Mouse (Mus musculus): ENCODE measurements around the gene Gm26992. TPM values are rescaled to one million over a fixed set of nuclear protein-coding genes. Genes with fewer than 3 reads are reported as not detected.

Gm26992 gene
- polyA plus RNA-seq, 1 experiment from 2014 or later, result not detected

DNA sequence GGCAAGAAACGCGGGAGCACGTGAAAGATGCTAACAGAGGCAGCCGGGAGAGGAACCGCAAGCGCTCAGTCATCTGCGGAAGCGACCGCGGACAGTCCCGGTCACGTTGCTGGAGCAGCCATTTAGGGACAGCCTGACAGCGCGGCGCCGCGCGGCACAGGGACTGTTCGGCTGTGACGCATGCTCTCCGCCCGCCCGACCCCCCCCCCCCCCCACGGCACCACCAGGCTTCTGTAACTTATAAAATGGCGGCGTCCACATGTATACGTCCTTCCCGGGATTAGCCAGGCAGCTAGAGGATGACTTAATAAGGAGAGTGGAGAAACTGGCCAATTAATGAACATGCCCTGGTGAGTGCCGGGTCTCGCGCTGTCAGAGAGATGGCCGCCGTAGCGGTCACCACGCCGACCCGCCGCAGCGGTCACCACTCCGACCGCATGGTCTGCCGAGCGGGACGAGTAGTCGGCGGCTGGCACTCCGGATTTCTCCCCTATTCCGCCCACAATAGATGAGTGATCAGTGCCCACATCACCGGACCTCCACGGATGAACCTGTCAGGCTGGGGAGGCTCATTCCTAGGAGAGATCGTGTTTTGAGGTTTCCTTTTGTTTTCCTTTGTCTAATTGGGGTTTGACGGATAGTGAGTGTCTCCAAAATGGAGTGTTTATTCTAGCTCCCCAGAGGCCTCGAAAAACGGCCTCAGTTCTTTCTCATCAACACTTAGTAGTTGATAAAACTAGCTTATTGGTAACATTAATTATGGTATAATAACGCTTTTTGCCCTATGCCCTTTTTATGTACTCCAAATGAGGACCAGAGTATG lies 71.8 kb downstream of the Gm26992 start:
- ATAC-seq (ENCODE audit: low FRiP score, low TSS enrichment), result peak; percentile 98
- DNase-seq, result peak; percentile 91
- under 1% methylated on average over 49 of the region's 55 CpGs for WGBS
- H3K27ac ChIP-seq (replicated peaks; ENCODE audit: low read depth, low read length), result peak overlapping the region; percentile 97
- H3K4me3 ChIP-seq (replicated peaks; ENCODE audit: low read depth, low read length), result peak overlapping the region; percentile 50
- peak overlapping the region; percentile 58 for H3K4me2 ChIP-seq (ENCODE audit: low read length)
- peak overlapping the region; percentile 83 for H3K9ac ChIP-seq (replicated peaks; ENCODE audit: low read length)
- no peaks in the 10 kb centered on the region for H3K9me3 ChIP-seq (ENCODE audit: control insufficient read depth, low read length)
- 0 out of 2 replicates have a peak, but pooled peaks cover 3% of the 10 kb centered on the region for H3K36me3 ChIP-seq (ENCODE audit: control insufficient read depth, insufficient read depth, low read length)
- H3K27me3 ChIP-seq (ENCODE audit: control insufficient read depth, insufficient read depth, low read length), result no peaks in the 10 kb centered on the region
- H3K4me1 ChIP-seq (ENCODE audit: control insufficient read depth, insufficient read depth, low read length), result peaks cover 5% of the 10 kb centered on the region; the same call in 1 of the 2 replicates

DNA sequence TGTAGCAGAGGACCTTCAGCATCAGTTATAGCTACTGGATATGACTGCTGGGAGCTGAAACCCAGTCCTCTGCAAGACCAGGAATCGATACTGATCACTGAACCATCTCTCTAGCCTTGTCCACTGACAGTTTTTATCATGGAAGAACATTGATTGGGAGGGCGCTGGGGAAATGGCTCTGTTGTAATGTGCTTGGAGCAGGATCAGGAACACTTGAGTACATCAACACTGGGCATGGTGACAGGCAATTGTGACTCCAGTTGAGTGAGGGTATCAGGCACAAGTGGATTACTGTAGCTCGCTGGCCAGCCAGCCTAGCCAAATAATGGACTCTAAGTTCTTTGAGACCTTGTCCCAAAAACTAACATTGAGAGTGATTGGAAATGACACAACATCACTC lies 77.6 kb downstream of the Gm26992 start:
- Histone ChIP-seq H3K4me3 (replicated peaks; ENCODE audit: low read depth, low read length) (no peak overlapping the region), H3K27ac (replicated peaks; ENCODE audit: low read depth, low read length) (no peak overlapping the region), H3K4me1 (ENCODE audit: control insufficient read depth, insufficient read depth, low read length) (no peaks in the 10 kb centered on the region), H3K9ac (replicated peaks; ENCODE audit: low read length) (no peak overlapping the region), H3K9me3 (ENCODE audit: control insufficient read depth, low read length) (no peaks in the 10 kb centered on the region), H3K27me3 (ENCODE audit: control insufficient read depth, insufficient read depth, low read length) (no peaks in the 10 kb centered on the region), H3K4me2 (ENCODE audit: low read length) (no peak overlapping the region), H3K36me3 (ENCODE audit: control insufficient read depth, insufficient read depth, low read length) (peaks cover 19% of the 10 kb centered on the region)
- ATAC-seq (ENCODE audit: low FRiP score, low TSS enrichment) (no peak), DNase-seq (no peak)
- 93% methylated on average over 3 of the region's 3 CpGs for WGBS

DNA sequence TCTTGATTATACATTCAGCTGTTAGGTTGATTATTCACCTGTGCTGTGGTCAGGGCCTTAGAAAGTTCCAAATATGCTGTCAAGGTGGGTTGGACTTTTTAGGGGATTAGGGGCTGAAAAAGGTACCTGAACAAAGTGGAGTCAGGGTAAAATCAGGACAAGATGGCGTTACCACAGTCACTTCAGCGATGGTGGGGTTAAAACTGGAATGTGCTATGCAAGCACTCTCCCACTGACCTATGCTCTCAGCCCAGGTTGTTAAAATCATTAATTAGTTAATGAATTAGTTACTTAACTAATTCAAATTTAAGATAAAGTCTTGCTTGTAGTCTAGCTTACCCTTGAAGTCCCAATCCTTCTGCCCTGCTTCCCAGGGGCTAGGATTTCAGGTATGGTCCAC lies 78.3 kb downstream of the Gm26992 start:
- Histone ChIP-seq H3K9me3 (ENCODE audit: control insufficient read depth, low read length) (no peaks in the 10 kb centered on the region), H3K9ac (replicated peaks; ENCODE audit: low read length) (no peak overlapping the region), H3K27me3 (ENCODE audit: control insufficient read depth, insufficient read depth, low read length) (no peaks in the 10 kb centered on the region), H3K36me3 (ENCODE audit: control insufficient read depth, insufficient read depth, low read length) (peaks cover 20% of the 10 kb centered on the region), H3K4me1 (ENCODE audit: control insufficient read depth, insufficient read depth, low read length) (no peaks in the 10 kb centered on the region), H3K4me2 (ENCODE audit: low read length) (no peak overlapping the region), H3K27ac (replicated peaks; ENCODE audit: low read depth, low read length) (no peak overlapping the region), H3K4me3 (replicated peaks; ENCODE audit: low read depth, low read length) (no peak overlapping the region)
- WGBS, result 98% methylated on average over 2 of the region's 2 CpGs
- ATAC-seq (ENCODE audit: low FRiP score, low TSS enrichment) (no peak), DNase-seq (no peak)

DNA sequence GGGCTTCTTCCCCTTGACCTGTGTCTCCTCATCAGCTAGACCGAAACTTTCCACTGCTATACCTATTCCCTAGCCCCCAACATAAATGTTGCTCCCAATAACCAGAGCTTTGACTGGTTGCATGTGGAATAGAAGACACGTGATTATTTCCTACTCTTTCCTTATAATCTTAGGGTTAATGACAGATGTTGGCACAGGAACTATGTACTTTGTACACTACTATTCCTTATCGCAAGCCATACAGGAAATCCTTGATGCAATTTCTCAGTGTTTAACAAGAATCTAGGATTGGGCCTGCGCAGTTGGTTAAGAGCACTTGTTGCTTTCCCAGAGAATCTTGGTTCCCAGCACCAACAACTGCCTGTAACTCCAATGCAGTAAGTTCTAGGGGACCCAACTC lies 86.4 kb downstream of the Gm26992 start:
- no peaks in the 10 kb centered on the region for H3K9me3 ChIP-seq (ENCODE audit: control insufficient read depth, low read length)
- no peak overlapping the region for H3K4me2 ChIP-seq (ENCODE audit: low read length)
- ATAC-seq (ENCODE audit: low FRiP score, low TSS enrichment) (no peak), DNase-seq (no peak)
- H3K9ac ChIP-seq (replicated peaks; ENCODE audit: low read length), result no peak overlapping the region
- H3K36me3 ChIP-seq (ENCODE audit: control insufficient read depth, insufficient read depth, low read length), result peaks cover 18% of the 10 kb centered on the region
- H3K27ac ChIP-seq (replicated peaks; ENCODE audit: low read depth, low read length), result no peak overlapping the region
- 97% methylated on average over 4 of the region's 4 CpGs for whole genome bisulfite sequencing
- no peak overlapping the region for H3K4me3 ChIP-seq (replicated peaks; ENCODE audit: low read depth, low read length)
- no peaks in the 10 kb centered on the region for H3K4me1 ChIP-seq (ENCODE audit: control insufficient read depth, insufficient read depth, low read length)
- no peaks in the 10 kb centered on the region for H3K27me3 ChIP-seq (ENCODE audit: control insufficient read depth, insufficient read depth, low read length)

DNA sequence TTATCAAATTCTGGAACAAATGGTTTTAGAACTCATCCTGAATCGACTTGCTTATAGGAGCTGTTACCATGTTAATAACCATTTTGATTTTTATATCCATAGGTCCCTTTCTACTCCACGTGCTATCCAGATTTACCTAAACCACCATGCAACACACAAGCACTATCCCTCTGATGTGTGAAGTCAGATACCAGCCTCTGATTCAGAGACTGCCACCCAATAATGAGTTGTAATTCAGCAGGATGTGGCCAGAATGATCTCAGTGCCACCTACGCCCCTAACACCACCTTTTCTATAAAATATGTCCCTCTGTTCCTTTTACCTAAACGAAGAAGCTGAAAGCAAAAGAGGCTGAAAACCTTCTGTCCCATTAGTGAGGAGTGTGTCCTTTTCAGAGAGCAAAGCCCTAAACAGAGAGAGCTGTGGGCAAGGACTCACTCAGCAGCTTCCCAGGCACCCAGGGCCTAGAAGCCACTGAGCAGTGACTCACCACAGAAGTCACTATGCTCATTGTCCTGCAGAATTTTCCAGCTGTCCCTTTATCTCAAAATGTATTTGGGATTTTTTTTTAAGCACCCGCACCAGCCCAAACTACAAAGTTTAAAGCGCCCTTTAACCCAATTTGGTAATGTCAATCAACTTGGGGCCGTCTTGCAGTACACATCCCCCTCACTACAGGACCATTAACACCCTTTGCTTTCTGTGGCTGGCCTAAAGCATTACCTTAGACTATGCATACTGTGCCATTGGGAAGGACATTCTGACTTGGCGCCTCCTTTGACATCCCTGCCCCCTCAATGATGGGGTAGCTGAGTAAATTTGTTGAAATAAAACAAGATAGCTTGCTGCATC lies 87.6 kb downstream of the Gm26992 start:
- Histone ChIP-seq H3K27ac (replicated peaks; ENCODE audit: low read depth, low read length) (no peak overlapping the region), H3K4me1 (ENCODE audit: control insufficient read depth, insufficient read depth, low read length) (no peaks in the 10 kb centered on the region), H3K9ac (replicated peaks; ENCODE audit: low read length) (no peak overlapping the region), H3K9me3 (ENCODE audit: control insufficient read depth, low read length) (no peaks in the 10 kb centered on the region), H3K27me3 (ENCODE audit: control insufficient read depth, insufficient read depth, low read length) (no peaks in the 10 kb centered on the region), H3K4me3 (replicated peaks; ENCODE audit: low read depth, low read length) (no peak overlapping the region), H3K4me2 (ENCODE audit: low read length) (no peak overlapping the region), H3K36me3 (ENCODE audit: control insufficient read depth, insufficient read depth, low read length) (peaks cover 18% of the 10 kb centered on the region)
- ATAC-seq (ENCODE audit: low FRiP score, low TSS enrichment) (no peak), DNase-seq (no peak)
- WGBS, result 88% methylated on average over 8 of the region's 8 CpGs

DNA sequence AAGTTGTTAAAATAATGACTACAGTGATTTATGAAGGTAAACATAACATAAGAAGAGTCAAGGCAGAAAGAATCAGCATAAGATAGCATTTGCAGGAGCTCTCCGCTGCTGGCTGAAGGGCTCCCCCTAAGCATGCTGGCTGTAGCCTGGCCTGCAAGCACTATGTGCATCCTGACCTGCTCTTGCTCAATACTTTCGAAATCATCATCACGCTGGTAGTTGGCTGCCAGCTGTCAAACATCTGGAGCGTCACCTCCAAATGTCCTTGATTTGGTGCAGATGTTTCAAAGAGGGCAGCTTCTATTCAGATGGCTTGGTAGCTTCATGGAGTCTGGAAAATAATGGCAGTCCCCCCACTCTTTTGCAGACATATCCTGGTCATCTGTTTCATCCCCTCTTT lies 93.0 kb downstream of the Gm26992 start:
- no peak for ATAC-seq (ENCODE audit: low FRiP score, low TSS enrichment)
- DNase-seq, result no peak
- H3K4me3 ChIP-seq (replicated peaks; ENCODE audit: low read depth, low read length), result no peak overlapping the region
- H3K27me3 ChIP-seq (ENCODE audit: control insufficient read depth, insufficient read depth, low read length), result no peaks in the 10 kb centered on the region
- H3K9ac ChIP-seq (replicated peaks; ENCODE audit: low read length), result no peak overlapping the region
- no peaks in the 10 kb centered on the region for H3K9me3 ChIP-seq (ENCODE audit: control insufficient read depth, low read length)
- no peaks in the 10 kb centered on the region for H3K4me1 ChIP-seq (ENCODE audit: control insufficient read depth, insufficient read depth, low read length)
- WGBS, result 68% methylated on average over 4 of the region's 4 CpGs
- no peak overlapping the region for H3K27ac ChIP-seq (replicated peaks; ENCODE audit: low read depth, low read length)
- H3K4me2 ChIP-seq (ENCODE audit: low read length), result no peak overlapping the region
- no peaks in the 10 kb centered on the region for H3K36me3 ChIP-seq (ENCODE audit: control insufficient read depth, insufficient read depth, low read length)

DNA sequence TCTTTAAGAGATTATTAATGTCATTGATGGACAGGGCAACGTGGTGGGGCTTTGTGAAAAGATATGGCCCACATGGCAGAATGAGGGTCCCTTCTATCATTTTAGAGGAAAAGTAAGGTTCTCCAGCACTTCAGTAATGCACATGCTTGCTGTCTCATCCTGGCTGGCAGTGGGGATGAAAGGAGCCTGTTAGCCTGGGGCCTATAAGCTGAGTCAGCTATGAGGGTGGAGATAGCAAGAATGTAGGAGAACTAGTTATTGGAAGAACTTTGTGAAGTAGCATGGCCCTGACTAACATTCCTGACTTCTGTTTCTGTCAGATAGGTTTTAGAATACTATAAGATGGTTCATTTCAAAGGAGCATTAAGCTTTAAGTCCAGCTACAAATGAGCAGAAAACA lies 93.5 kb downstream of the Gm26992 start:
- no peak for DNase-seq
- Histone ChIP-seq H3K9ac (replicated peaks; ENCODE audit: low read length) (no peak overlapping the region), H3K36me3 (ENCODE audit: control insufficient read depth, insufficient read depth, low read length) (no peaks in the 10 kb centered on the region), H3K4me2 (ENCODE audit: low read length) (no peak overlapping the region), H3K4me3 (replicated peaks; ENCODE audit: low read depth, low read length) (no peak overlapping the region), H3K9me3 (ENCODE audit: control insufficient read depth, low read length) (no peaks in the 10 kb centered on the region), H3K27ac (replicated peaks; ENCODE audit: low read depth, low read length) (no peak overlapping the region), H3K27me3 (ENCODE audit: control insufficient read depth, insufficient read depth, low read length) (no peaks in the 10 kb centered on the region), H3K4me1 (ENCODE audit: control insufficient read depth, insufficient read depth, low read length) (no peaks in the 10 kb centered on the region)
- no peak for ATAC-seq (ENCODE audit: low FRiP score, low TSS enrichment)
- 76% methylated on average over 1 of the region's 1 CpGs for WGBS

DNA sequence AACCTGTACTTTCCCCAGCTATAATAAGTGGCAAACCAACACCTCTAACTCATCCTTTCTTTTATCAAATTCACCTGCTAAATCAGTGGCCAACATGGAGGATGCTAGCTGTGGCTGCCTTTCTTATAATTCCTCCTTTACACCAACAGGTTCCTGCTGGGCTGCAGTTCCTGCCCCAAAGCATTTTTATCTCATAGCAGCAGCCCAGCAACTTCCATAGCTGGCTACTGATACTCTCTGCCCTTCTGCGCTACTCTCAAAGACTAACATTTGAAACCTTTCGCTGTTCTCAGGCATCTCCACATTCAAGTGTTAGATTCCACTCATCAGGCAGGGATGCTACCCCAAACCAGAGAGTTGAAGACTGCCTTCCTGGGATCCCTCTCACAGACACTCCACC lies 97.0 kb downstream of the Gm26992 start:
- H3K4me1 ChIP-seq (ENCODE audit: control insufficient read depth, insufficient read depth, low read length), result no peaks in the 10 kb centered on the region
- DNase-seq, result no peak
- no peak overlapping the region for H3K4me3 ChIP-seq (replicated peaks; ENCODE audit: low read depth, low read length)
- H3K9ac ChIP-seq (replicated peaks; ENCODE audit: low read length), result no peak overlapping the region
- H3K27me3 ChIP-seq (ENCODE audit: control insufficient read depth, insufficient read depth, low read length), result no peaks in the 10 kb centered on the region
- no peaks in the 10 kb centered on the region for H3K9me3 ChIP-seq (ENCODE audit: control insufficient read depth, low read length)
- H3K27ac ChIP-seq (replicated peaks; ENCODE audit: low read depth, low read length), result no peak overlapping the region
- H3K36me3 ChIP-seq (ENCODE audit: control insufficient read depth, insufficient read depth, low read length), result no peaks in the 10 kb centered on the region
- WGBS, result 94% methylated on average over 2 of the region's 2 CpGs
- no peak for ATAC-seq (ENCODE audit: low FRiP score, low TSS enrichment)
- H3K4me2 ChIP-seq (ENCODE audit: low read length), result no peak overlapping the region
